Mouse (Mus musculus): Measurements from ENCODE around the gene Ikzf2. TPM values are rescaled to one million over a fixed set of nuclear protein-coding genes. Genes with fewer than 3 reads are reported as not detected.

Ikzf2 gene
- total RNA-seq, 2 experiments from 2014 or later, result 5.9 to 6.6 TPM

DNA sequence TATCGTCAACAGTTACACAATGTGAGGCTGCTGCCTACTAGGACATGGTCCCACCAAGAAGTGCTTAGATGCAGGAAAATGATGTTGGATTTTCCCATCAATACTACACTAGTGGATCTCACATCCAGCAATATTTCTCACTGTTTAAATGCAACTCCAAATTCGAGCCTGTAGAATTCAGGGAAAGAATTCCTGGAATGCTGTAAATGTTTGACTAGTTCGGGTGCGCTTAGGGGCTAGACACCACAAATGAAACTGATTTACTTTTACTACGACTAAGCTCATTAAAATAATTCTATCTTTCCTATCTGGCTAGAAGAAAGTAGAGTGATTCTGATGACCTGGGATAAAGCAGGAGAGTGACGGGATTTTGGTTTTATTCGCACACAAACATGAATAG, 76.3 kb downstream of the Ikzf2 start:
- intact Hi-C loops (cut with DNase I), result no loop called here
- DNase-seq (ENCODE audit: low spot score in 2 of 2), result no peak

DNA sequence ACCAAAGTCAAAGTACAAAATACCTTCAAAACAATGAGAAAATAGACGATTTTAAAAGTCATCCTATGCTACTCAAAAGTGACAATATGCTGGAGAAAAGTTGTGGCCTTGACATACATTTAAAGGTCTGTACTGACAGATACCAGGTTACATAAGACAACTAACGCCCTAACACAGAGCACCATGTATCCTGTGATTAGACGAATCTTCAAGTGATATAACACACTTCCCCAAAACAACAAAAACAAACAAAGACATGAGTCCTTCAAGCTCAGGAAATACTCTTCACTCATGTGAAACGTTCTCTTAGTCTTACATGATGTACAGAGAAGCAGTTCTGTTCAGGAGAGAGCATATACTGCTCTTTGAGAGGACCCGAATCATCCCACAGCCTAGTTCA, 78.2 kb downstream of the Ikzf2 start:
- DNase-seq (ENCODE audit: low spot score in 2 of 2), result no peak
- intact Hi-C loops (cut with DNase I), result no loop called here

DNA sequence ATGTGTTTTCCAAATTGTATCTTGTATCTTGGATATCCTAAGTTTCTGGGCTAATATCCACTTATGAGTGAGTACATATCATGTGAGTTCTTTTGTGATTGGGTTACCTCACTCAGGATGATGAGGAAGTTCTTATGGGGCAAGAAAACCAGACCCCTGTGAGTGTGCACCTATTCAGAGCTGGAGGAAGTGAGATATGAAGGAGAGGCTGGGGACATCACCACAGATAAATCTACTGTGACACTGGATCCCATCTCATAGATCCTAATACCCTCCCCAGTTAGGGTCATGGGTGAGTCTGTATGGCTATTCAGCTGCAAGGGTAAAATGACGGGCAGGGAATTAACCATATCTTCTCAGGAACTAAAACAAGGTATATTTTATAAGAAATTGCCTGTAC, 80.2 kb downstream of the Ikzf2 start:
- no peak for DNase-seq (ENCODE audit: low spot score in 2 of 2)
- intact Hi-C loops (cut with DNase I), result no loop called here

GRCm38 (mm10) chr1:69604213-69604612, 82.8 kb downstream of the Ikzf2 start:
- intact Hi-C loops (cut with DNase I), result no loop called here
- DNase-seq (ENCODE audit: low spot score in 2 of 2), result no peak

GRCm38 (mm10) chr1:69600954-69601353, 86.1 kb downstream of the Ikzf2 start:
- intact Hi-C loops (cut with DNase I), result no loop called here
- DNase-seq (ENCODE audit: low spot score in 2 of 2), result no peak

GRCm38 (mm10) chr1:69599074-69599772, 87.8 kb downstream of the Ikzf2 start:
- intact Hi-C loops (cut with DNase I), result no loop called here

DNA sequence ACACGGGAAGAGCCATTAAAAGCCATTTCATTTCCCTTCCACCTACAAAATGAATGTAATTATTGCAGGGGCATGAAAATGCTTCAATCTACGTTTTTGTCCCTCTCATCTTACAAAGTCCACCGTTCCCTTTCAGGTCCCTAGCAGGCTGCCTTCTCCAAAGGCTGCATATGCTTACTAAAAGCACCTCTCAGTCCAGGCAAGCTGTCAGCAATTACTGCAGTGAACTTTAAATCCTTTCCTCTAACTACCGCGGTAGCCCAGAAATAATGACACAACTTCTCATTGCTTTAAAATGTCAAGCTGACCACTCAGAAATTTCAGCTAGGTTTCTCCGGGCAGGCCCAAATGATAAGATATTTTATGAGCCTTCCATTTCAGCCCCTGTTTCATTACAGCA, 95.2 kb downstream of the Ikzf2 start:
- intact Hi-C loops (cut with DNase I), result no loop called here
- DNase-seq (ENCODE audit: low spot score in 2 of 2), result no peak

More at GRCm38 (mm10) chr1:69599074-69599772, 87.8 kb downstream of the Ikzf2 start:
- DNase-seq (ENCODE audit: low spot score in 2 of 2), result no peak

DNA sequence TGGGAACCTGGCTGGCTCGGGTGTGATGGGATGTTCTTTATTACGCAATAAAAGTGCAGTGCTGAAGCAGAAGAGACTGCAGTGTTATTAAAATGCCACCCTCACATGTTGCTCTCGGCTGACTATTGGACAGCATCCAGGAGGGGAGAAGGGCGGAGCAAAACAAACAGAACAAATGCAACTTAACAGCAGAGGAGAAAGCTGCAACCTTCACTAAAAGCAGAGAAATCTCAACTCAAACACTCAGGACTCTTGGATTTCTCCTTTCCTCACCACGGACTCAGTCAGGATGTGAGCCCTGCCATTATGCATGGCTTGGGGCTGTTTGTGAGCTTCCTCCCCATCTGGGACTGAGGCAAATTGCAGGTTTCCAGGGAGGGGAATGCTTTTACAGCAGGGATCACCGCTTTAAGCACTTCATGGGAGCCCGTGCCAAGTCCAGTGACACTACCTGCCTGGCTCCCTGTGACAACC, 95.7 kb downstream of the Ikzf2 start:
- intact Hi-C loops (cut with DNase I), result no loop called here
- peak; percentile 6 for DNase-seq (ENCODE audit: low spot score in 2 of 2)

GRCm38 (mm10) chr1:69585546-69585945, 101.5 kb downstream of the Ikzf2 start:
- intact Hi-C loops (cut with DNase I), result no loop called here

GRCm38 (mm10) chr1:69583932-69584659, 102.9 kb downstream of the Ikzf2 start:
- intact Hi-C loops (cut with DNase I), result no loop called here
- DNase-seq (ENCODE audit: low spot score in 2 of 2), result no peak

More at GRCm38 (mm10) chr1:69585546-69585945, 101.5 kb downstream of the Ikzf2 start:
- DNase-seq (ENCODE audit: low spot score in 2 of 2), result no peak

DNA sequence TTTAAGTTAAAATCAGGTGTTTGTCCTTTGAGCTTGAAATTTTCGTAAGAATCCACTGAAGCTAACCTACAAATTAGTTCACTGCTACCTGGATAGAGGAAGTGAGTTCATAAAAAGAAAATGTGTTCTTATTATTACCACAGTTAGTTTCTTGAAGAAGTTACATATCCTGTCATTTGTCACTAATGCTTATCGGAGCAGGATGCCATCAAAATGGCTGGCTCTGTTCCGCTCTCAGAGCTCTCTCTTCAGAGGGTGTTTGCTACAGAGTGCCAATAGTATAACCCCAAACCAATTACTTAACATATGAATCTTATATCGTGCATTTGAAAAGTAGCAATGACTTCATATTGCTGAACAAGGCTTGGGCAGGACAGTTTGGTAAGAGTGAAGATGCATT, 108.1 kb downstream of the Ikzf2 start:
- intact Hi-C loops (cut with DNase I), result no loop called here
- DNase-seq (ENCODE audit: low spot score in 2 of 2), result no peak

- intact Hi-C loops (cut with DNase I), result no loop called here
- DNase-seq (ENCODE audit: low spot score in 2 of 2), result no peak
Measured at GRCm38 (mm10) chr1:69559443-69560090, 127.5 kb downstream of the Ikzf2 start.

DNA sequence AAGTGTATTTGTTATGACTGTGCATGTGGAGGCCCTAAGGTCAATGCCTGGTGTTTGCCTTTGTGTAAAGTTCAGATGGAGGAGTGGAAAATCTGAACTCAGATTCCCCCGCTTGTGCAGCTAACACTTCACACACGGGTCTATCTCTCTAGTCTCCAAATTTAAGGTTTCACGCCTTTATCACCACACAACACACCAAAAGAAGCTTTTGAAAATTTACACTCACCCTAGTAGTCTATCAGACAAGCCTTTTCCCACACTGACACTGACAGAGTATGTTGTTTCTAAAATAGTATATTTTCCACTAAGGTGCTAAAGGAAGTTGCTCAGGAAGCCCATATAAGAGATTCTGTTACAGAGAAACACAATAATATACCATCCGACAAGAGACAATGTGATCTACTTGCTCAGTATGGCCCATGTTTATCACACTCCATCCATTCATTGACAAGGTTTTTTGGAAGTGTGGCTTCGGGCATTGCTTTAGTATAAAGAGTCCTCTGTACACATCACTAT, 131.4 kb downstream of the Ikzf2 start:
- intact Hi-C loops (cut with DNase I), result no loop called here
- DNase-seq (ENCODE audit: low spot score in 2 of 2), result no peak

GRCm38 (mm10) chr1:69549987-69550386, 137.1 kb downstream of the Ikzf2 start:
- intact Hi-C loops (cut with DNase I), result no loop called here
- no peak for DNase-seq (ENCODE audit: low spot score in 2 of 2)

DNA sequence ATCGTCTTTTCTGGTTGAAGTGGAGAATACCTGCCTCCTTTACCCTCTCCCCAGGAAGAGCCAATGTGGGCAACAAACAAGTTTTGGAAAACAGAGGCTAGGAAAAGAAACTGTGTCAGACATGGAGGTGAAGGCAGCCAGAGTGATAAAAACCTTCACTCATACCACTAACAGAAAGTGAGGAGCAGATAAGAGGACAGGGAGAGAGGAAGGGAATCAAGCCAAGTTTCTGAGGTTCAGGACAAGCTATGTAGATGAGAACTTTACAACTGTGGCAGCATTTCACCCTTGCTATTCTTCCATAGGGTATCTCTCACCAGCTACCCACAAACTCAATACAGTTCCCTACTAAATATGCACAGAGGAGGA, 141.2 kb downstream of the Ikzf2 start:
- intact Hi-C loops (cut with DNase I), result no loop called here
- DNase-seq (ENCODE audit: low spot score in 2 of 2), result no peak

DNA sequence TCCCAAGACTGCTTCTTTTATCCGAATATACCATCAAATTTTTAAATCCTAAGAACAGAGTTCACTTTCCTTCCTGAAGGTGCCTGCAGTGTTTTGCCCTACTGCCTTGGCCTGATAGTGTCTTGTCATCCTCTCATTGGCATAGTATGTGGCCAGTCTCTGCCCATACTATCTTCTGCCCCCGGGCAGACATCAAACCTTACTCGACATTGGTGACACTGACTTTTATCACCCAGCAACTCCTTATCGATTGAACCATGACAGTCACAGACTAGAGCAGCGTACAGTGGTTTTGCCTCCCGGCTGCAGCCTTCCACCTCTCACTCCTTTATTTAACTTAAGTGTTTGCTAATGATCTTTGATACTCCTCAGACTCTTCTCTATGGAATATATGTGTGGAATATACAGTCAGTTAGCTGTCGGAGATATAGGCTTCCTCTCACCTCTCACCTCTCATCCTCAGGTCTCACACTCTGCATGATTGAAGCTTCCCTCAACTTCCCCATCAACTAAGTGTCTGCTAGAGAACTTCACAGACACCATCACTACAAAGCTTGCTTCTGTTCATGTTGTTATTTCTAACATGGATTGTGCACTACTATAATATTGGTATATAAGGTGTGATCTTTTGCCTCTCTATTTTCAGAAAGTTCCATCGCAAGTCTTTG, 141.7 kb downstream of the Ikzf2 start:
- DNase-seq (ENCODE audit: low spot score in 2 of 2), result no peak
- intact Hi-C loops (cut with DNase I), result no loop called here

DNA sequence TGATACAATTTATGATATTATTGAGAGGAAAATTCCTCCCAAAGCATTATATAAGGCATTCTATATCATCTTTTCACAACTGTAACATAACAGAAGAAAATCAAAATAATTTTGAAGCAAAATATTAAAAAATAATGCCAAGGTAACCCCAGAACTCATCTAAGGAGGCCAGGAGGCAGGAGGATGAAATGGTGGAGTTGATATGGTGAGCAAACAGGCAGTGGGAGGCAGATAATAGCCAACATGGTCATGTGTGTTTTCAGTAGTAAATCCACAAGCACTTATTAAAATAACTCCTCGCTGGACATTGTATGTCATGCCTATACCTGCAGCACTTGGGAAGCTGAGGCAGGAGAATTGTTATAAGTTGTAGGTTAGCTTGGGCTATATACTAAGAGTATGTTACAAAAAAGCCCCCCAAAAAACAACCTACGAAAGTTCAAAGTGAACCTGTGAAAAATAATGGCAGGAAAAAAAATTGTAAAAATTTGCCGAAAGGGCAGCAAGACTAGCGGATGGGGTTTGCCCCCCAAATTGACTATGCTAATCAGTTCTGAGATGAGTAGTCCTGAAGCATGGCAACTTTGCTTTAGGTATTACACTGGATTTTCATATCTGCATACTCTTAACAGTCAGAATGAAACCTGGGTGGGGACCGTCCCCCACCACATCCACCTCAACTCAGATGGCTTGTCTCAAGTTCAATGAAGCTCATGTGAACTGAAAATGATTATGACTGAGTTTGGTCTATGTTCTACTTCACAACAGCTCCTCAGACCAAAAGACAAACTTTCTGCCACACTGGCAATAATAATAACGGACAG, 143.1 kb downstream of the Ikzf2 start:
- DNase-seq (ENCODE audit: low spot score in 2 of 2), result no peak
- intact Hi-C loops (cut with DNase I), result no loop called here

- DNase-seq (ENCODE audit: low spot score in 2 of 2), result no peak
- intact Hi-C loops (cut with DNase I), result no loop called here
Measured at GRCm38 (mm10) chr1:69542546-69542945, 144.5 kb downstream of the Ikzf2 start.

- no peak for DNase-seq (ENCODE audit: low spot score in 2 of 2)
- intact Hi-C loops (cut with DNase I), result no loop called here
Measured at GRCm38 (mm10) chr1:69538663-69539062, 148.4 kb downstream of the Ikzf2 start.
